Mouse (Mus musculus) lung, postnatal 0 days (tissue): Measurements from ENCODE around the gene Trim5.
"Not testable (repeated sequence)": the region's sequence is repeated elsewhere in the genome, so short reads cannot be mapped to it uniquely, and the experiment has no call there.

Experiments
- CTCF ChIP-seq: IDR thresholded peaks from 2 replicates; pipeline ENCODE4 v1.5.1; 2016; ENCODE audit warnings: antibody characterized with exemption, mild to moderate bottlenecking
- EP300 ChIP-seq: IDR thresholded peaks from 2 replicates; pipeline ENCODE4 v1.6.1; 2016; ENCODE audit warnings: antibody characterized with exemption, mild to moderate bottlenecking, control low read depth

DNA sequence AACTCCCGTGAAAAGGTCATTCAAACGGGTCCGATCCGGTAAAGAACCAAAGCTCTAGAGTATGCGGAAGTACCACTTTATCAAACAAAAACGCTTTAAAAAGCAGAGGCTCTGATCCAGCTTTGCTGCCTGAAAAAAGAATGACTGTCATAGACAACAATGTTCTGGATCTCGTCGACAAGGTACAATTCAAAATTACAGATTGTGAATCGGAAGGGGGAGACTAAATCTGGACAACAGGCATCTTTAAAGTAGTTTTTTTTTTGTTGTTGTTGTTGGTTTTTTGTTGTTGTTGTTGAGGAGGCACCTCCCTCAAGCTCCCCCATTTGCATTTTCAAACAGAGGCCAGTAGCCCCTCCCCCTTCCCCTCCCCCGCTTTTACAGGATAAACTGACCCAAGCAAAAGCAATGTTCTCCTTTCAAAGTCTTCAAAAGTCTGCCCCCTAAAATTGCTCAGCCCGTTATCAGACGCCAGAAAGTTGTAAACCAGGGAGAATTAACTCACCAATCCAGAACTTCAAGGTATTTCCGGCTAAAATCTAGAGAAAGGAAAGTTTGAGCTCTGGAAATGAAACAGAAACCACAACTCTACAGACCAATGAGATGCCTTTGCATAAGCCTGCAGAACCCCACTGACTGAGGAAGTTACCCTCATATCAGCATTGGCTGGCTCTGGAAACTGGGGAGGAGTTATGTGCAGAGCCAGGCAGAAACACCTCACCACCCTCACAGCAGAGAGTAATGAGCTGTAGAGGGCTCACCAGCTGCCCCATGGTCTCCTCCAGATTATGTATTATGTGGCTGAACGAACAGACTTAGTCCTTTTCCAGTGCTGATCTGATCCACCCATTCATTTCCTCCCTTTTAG lies at the start of gene Trim5:
- not testable (repeated sequence) for TF ChIP-seq CTCF, EP300
